Mouse (Mus musculus) embryonic facial prominence, embryonic 13.5 days (tissue): ENCODE measurements around the gene Rngtt. TPM values are rescaled to one million over a fixed set of nuclear protein-coding genes. Genes with fewer than 3 reads are reported as not detected.

Experiments used
- ATAC-seq: fragments of 200-750 bp; cut with Nextera tagmentation; 2 replicates; pipeline ENCODE4 v1.8.0; 2017; ENCODE audit warnings: low read depth; ENCODE audit not compliant: insufficient number of reproducible peaks, insufficient read depth, low FRiP score, low TSS enrichment
- H3K27ac ChIP-seq: fragments of 300-500 bp; sonication (generic); 2 replicates; pipeline ENCODE4 v1.5.1; 2015; ENCODE audit warnings: moderate library complexity, mild to moderate bottlenecking, inconsistent platforms
- H3K27me3 ChIP-seq: fragments of 300-500 bp; sonication (generic); 2 replicates; pipeline ENCODE4 v1.6.1; 2015; ENCODE audit warnings: mild to moderate bottlenecking, inconsistent platforms
- H3K36me3 ChIP-seq: fragments of 300-500 bp; sonication (generic); 2 replicates; pipeline ENCODE4 v1.6.1; 2015; ENCODE audit warnings: mild to moderate bottlenecking, inconsistent platforms
- H3K4me1 ChIP-seq: fragments of 300-500 bp; sonication (generic); 2 replicates; pipeline ENCODE4 v1.6.1; 2015; ENCODE audit warnings: inconsistent platforms
- H3K4me2 ChIP-seq: fragments of 300-500 bp; sonication (generic); 2 replicates; pipeline ENCODE4 v1.6.1; 2015; ENCODE audit warnings: moderate library complexity, mild to moderate bottlenecking, inconsistent platforms
- H3K4me3 ChIP-seq: fragments of 300-500 bp; sonication (generic); 2 replicates; pipeline ENCODE4 v1.5.1; 2015; ENCODE audit warnings: mild to moderate bottlenecking, inconsistent platforms
- H3K9ac ChIP-seq: fragments of 300-500 bp; sonication (generic); 2 replicates; pipeline ENCODE4 v1.6.1; 2015; ENCODE audit warnings: mild to moderate bottlenecking, inconsistent platforms
- H3K9me3 ChIP-seq: fragments of 300-500 bp; sonication (generic); 2 replicates; pipeline ENCODE4 v1.6.1; 2016; ENCODE audit warnings: inconsistent platforms
- WGBS: fragments of 180-500 bp; shearing (Covaris S2); methylation state at CpG from one replicate; pipeline ENCODE4 v1.1.7; 2015; ENCODE audit warnings: mixed read lengths; 5-methylcytosine and 5-hydroxymethylcytosine counted together
- polyA plus RNA-seq: library from polyadenylated mRNA; unstranded; fragments of >200 nt; fragmentation: Nextera tagmentation; extraction: Ambion mirVana; gene quantifications from 2 replicates; pipeline ENCODE4 v1.2.1, GENCODE M21; 2015

The Rngtt gene
- polyA plus RNA-seq, 1 experiment from 2014 or later: 30.8 TPM

DNA sequence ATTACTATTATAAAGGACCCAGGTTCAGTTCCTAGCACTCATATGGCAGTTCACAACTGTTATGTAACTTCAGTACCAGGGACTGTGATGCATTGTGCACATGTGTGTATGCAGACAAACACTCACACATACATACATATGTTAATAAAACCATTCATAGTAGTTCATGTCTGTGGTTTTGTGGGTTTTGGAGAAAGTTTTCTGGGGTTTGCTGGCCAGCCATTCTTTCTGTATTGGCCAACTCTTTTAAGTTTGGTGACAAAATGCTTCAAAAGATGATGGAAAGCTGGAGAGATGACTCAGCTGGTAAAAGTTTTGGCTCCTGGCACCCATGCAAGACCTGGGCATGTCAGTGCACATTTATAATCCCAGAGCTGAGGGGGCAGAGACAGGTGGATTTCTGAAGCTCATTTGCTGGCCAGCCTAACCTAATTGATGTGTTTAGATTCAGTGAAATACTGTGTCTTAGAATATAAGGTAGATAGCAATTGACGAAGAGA lies 22.9 kb downstream of the Rngtt start:
- Histone ChIP-seq H3K4me1 (no peaks in the 10 kb centered on the region), H3K4me3 (no peak overlapping the region), H3K27me3 (no peaks in the 10 kb centered on the region), H3K36me3 (peaks cover 52% of the 10 kb centered on the region), H3K9me3 (no peaks in the 10 kb centered on the region), H3K4me2 (no peak overlapping the region), H3K27ac (no peak overlapping the region), H3K9ac (no peak overlapping the region)
- WGBS: 96% methylated on average over 1 of the region's 1 CpGs
- no peak for ATAC-seq

- Histone ChIP-seq H3K4me2 (no peak overlapping the region), H3K27ac (no peak overlapping the region), H3K4me1 (no peaks in the 10 kb centered on the region), H3K9me3 (no peaks in the 10 kb centered on the region), H3K36me3 (peaks cover 52% of the 10 kb centered on the region), H3K9ac (no peak overlapping the region), H3K27me3 (no peaks in the 10 kb centered on the region), H3K4me3 (no peak overlapping the region)
- WGBS: 83% methylated on average over 1 of the region's 1 CpGs
- ATAC-seq: no peak
These were observed 27.9 kb downstream of the Rngtt start for GRCm38 (mm10) chr4:33337999-33338398.

DNA sequence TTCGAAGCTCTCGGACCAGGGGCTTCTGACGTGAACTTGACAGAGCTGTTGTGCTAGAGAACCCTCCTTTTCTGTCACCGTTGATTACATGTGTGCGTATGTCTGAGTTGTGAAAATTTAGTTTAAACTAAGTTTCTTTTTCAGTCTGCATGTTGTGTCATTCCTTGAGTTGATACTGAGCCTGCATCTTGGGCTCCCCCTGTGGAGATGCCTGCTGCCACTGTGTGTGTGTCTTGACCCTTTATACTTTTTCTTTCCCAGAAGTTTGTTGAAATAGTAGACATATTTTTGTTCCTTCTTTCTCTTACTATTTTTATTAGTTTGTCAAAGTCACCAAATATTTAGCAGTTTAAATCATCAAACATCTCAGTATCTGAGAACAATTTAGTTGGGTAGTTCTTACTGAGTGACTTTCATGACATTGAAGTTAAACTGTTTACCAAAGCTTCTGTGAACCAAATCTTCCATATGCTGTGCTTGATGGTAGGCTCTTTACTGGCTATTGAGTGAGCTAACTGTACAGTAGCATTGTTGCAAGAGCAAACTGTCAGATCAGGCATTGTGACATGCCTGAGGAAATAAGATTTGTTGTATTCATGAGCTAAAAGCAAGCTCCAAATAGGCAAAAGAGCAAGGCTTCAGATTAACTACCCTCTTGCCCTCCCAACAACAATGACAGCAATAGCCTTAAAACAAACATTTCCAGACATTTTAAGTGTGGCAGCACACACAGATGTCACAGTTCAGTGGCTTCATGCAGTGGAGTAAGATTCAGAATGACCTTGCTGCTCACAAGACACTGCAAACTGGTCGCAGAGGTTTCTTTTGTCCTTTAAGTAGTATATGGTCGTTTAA lies 33.0 kb downstream of the Rngtt start:
- H3K4me2 ChIP-seq: no peak overlapping the region
- no peak overlapping the region for H3K27ac ChIP-seq
- H3K4me3 ChIP-seq: no peak overlapping the region
- no peaks in the 10 kb centered on the region for H3K4me1 ChIP-seq
- WGBS: 92% methylated on average over 7 of the region's 7 CpGs
- no peak overlapping the region for H3K9ac ChIP-seq
- peaks cover 36% of the 10 kb centered on the region for H3K36me3 ChIP-seq
- no peak for ATAC-seq
- no peaks in the 10 kb centered on the region for H3K27me3 ChIP-seq
- no peaks in the 10 kb centered on the region for H3K9me3 ChIP-seq

GRCm38 (mm10) chr4:33343732-33344057 lies 33.6 kb downstream of the Rngtt start:
- H3K27me3 ChIP-seq: no peaks in the 10 kb centered on the region
- no peaks in the 10 kb centered on the region for H3K9me3 ChIP-seq
- 91% methylated on average over 6 of the region's 6 CpGs for WGBS
- H3K4me2 ChIP-seq: no peak overlapping the region
- no peaks in the 10 kb centered on the region for H3K4me1 ChIP-seq
- no peak overlapping the region for H3K9ac ChIP-seq
- peaks cover 32% of the 10 kb centered on the region for H3K36me3 ChIP-seq
- no peak overlapping the region for H3K27ac ChIP-seq
- ATAC-seq: no peak
- H3K4me3 ChIP-seq: no peak overlapping the region

GRCm38 (mm10) chr4:33363451-33363850 lies 53.3 kb downstream of the Rngtt start:
- no peaks in the 10 kb centered on the region for H3K9me3 ChIP-seq
- no peak for ATAC-seq
- no peak overlapping the region for H3K27ac ChIP-seq
- H3K36me3 ChIP-seq: peaks cover 16% of the 10 kb centered on the region
- H3K9ac ChIP-seq: no peak overlapping the region
- H3K4me2 ChIP-seq: no peak overlapping the region
- no peaks in the 10 kb centered on the region for H3K4me1 ChIP-seq
- no peak overlapping the region for H3K4me3 ChIP-seq
- H3K27me3 ChIP-seq: no peaks in the 10 kb centered on the region

- no peak overlapping the region for H3K4me2 ChIP-seq
- H3K36me3 ChIP-seq: peaks cover 12% of the 10 kb centered on the region
- H3K27me3 ChIP-seq: no peaks in the 10 kb centered on the region
- H3K27ac ChIP-seq: no peak overlapping the region
- no peaks in the 10 kb centered on the region for H3K4me1 ChIP-seq
- H3K4me3 ChIP-seq: no peak overlapping the region
- 53% methylated on average over 6 of the region's 6 CpGs for WGBS
- no peak for ATAC-seq
- no peaks in the 10 kb centered on the region for H3K9me3 ChIP-seq
- no peak overlapping the region for H3K9ac ChIP-seq
These were observed 64.8 kb downstream of the Rngtt start for GRCm38 (mm10) chr4:33374916-33375315.

- Histone ChIP-seq H3K36me3 (peaks cover 9% of the 10 kb centered on the region; the same call in 1 of the 2 replicates), H3K27me3 (no peaks in the 10 kb centered on the region), H3K9ac (no peak overlapping the region), H3K4me2 (no peak overlapping the region), H3K4me1 (no peaks in the 10 kb centered on the region), H3K27ac (no peak overlapping the region), H3K4me3 (no peak overlapping the region), H3K9me3 (no peaks in the 10 kb centered on the region)
- no peak for ATAC-seq
These were observed 67.5 kb downstream of the Rngtt start for GRCm38 (mm10) chr4:33377642-33378041.

DNA sequence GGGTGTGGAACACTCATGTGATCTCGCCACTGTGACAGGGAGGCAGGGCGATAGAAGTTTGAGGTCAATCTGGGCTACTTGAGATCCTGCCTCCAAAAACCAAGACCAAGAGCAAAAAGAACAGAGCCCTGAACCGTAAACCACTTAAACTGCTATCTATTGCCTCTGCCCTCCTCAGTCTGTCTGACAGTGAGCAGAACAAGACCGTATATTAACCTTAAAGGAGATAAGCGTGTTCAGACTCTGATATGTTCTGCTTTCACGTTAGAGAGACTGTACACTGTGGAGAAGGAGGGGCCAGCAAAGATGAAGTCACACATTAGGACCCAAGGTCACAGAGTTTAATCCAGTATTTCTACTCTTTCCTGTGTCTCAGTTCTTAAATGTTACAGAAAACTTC lies 68.8 kb downstream of the Rngtt start:
- H3K4me3 ChIP-seq: no peak overlapping the region
- no peak overlapping the region for H3K27ac ChIP-seq
- H3K9me3 ChIP-seq: no peaks in the 10 kb centered on the region
- WGBS: 83% methylated on average over 6 of the region's 6 CpGs
- ATAC-seq: no peak
- H3K9ac ChIP-seq: no peak overlapping the region
- H3K27me3 ChIP-seq: no peaks in the 10 kb centered on the region
- peaks cover 9% of the 10 kb centered on the region; the same call in 1 of the 2 replicates for H3K36me3 ChIP-seq
- H3K4me1 ChIP-seq: no peaks in the 10 kb centered on the region
- no peak overlapping the region for H3K4me2 ChIP-seq

DNA sequence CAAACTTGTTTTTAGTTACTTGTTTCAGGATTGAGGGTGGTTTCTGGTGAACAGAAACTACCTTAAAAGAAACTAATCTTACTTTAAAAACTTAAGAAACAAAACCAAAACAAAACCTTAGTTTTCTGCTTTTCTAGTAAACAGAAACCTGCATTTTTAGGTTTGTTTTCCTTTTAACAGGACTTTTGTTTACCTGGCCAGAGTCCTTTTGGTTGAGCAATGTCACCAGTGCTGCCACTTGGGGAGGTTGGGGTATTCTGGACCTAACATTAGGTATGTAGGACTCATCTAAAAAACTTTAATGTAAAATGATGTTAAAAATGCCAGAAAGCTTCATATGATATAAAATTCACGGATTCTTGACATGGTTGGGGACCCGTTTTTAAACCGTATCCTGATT lies 78.8 kb downstream of the Rngtt start:
- H3K27me3 ChIP-seq: no peaks in the 10 kb centered on the region
- 91% methylated on average over 3 of the region's 3 CpGs for WGBS
- no peak overlapping the region for H3K4me2 ChIP-seq
- H3K36me3 ChIP-seq: no peaks in the 10 kb centered on the region
- no peak overlapping the region for H3K4me3 ChIP-seq
- ATAC-seq: no peak
- H3K4me1 ChIP-seq: no peaks in the 10 kb centered on the region
- no peak overlapping the region for H3K9ac ChIP-seq
- no peak overlapping the region for H3K27ac ChIP-seq
- H3K9me3 ChIP-seq: no peaks in the 10 kb centered on the region

GRCm38 (mm10) chr4:33390660-33391059 lies 80.5 kb downstream of the Rngtt start:
- Histone ChIP-seq H3K9ac (no peak overlapping the region), H3K4me3 (no peak overlapping the region), H3K4me2 (no peak overlapping the region), H3K4me1 (no peaks in the 10 kb centered on the region), H3K36me3 (no peaks in the 10 kb centered on the region), H3K27ac (no peak overlapping the region), H3K9me3 (no peaks in the 10 kb centered on the region), H3K27me3 (no peaks in the 10 kb centered on the region)
- ATAC-seq: no peak

GRCm38 (mm10) chr4:33393437-33393836 lies 83.3 kb downstream of the Rngtt start:
- no peaks in the 10 kb centered on the region for H3K27me3 ChIP-seq
- H3K4me1 ChIP-seq: no peaks in the 10 kb centered on the region
- no peaks in the 10 kb centered on the region for H3K36me3 ChIP-seq
- H3K9me3 ChIP-seq: no peaks in the 10 kb centered on the region
- no peak for ATAC-seq
- H3K4me3 ChIP-seq: no peak overlapping the region
- H3K9ac ChIP-seq: no peak overlapping the region
- no peak overlapping the region for H3K27ac ChIP-seq
- 81% methylated on average over 2 of the region's 2 CpGs for WGBS
- no peak overlapping the region for H3K4me2 ChIP-seq
